Mouse (Mus musculus) thymus, postnatal 36 days (tissue): ENCODE measurements at regions not wholly inside any gene's neighbourhood (a gene's known extent, or its start where the extent isn't known, plus 50 kb on each side); places are given as distances from the start of the nearest gene placed in this dataset.

Experiments used
- DNase-seq, 2 experiments: peaks; one replicate each; pipeline ENCODE4 v3.0.0; 2022; ENCODE audit warnings: mixed read lengths in 2 of 2

DNA sequence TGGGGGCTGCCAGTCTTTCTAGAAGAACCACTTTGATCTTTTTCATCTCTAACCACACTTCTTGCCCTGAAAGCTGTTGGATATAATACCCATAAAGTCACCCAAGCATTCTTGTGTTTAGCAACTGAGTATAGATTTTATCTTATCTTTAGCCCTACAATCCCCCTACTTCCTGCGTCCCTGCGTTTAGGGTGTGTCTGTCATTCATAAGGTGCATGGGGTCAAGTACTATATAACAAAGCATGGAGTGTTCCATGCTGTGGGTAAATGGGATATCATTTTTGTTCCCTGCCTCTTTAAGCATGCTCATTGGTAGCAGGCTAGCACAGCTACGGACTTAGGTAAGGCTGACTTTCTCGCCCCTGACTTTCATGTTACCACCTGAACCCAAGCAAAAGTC lies 122.5 kb upstream of the Twist2 start:
- DNase-seq = no peak

DNA sequence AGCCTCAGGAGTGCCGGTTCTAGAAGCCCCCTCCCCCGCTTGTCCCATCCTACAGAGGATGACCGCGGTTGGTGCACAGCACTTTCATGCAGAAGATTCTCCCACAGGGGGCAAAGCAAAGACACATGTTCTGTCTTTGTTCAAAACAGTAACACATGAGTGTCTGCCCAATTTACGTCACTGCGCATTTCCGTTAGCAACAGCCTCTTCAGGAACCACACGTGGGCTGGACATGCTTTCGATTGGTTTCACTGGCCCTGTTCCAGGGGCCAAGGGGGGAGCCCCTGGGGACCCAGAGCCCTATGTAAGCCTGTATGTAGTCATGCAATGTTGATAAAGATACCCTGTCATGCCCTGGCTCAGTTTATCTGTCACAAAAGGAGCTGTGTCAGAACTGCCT lies 116.2 kb upstream of the Twist2 start:
- DNase-seq = no peak

DNA sequence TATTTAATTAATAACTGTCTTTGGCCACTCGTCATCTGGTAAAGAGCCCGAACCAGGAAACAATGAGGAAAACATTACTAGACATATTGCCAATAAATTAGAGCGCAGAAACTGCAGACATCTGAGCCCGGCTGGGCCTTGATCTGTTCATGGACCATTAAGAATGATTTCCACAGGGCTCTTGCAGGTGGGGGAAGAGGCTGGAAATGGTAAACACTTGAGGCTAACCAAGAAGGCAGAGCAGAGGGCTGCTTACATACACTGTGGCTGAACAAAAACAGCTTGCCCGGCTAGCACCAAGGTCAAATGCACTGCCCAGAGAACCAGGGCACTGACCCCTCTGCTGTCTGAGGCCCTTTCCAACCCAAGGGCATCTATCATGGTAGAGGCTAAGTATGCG lies 115.5 kb upstream of the Twist2 start:
- no peak for DNase-seq

DNA sequence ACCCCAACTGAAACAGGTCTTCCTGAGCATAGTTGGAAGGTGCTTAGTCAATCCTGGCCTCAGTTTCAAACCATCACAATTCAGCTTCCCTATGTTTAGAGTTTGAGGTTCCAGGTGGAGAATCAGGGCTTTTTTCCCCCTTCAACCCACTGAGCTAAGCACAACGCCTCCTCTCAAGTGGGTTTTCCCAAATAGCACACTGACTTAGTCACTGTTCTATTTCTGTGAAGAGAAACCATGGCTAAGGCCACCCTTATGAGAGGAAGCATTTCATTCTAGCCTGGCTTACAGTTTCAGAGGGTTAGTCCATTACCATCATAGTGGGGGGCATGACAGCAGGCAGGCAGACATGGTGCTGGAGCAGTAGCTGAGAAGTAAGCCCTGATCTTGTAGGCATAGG lies 109.7 kb upstream of the Twist2 start:
- DNase-seq = no peak

DNA sequence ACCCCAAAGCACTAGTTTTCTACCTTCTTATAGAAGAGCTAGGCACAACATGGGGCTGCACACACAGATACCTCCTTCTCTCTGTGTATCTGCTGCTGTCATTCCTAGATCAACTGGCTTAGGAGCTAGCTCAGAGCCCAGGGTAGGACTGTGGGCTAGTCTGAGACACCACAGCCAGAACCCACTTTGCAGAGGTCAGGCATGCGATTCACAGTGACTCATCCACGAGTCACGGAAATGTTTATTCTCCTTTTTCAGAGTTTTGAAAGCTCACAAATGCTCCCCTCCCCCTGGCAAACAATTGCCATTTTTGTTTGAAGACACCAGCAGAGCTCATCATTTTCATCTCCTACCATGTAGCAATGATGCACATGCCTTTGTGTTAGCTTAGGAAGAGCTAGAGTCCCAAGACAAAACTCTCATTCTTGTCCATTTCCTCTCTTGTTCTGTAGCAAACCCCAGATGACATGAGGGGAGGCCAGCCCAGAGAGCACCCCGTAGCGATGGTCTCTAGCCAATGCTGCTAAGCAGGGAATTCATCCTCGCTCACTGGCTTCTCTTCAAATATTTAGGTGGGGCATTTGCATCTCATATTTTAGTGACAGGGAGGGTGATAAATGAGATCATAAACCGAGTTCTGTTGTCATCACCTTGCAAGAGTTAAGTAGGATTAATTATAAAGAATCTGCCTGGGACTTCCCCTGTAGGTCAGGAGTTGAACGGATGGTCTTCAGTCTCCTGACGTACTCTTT lies 108.4 kb upstream of the Twist2 start:
- DNase-seq = no peak

DNA sequence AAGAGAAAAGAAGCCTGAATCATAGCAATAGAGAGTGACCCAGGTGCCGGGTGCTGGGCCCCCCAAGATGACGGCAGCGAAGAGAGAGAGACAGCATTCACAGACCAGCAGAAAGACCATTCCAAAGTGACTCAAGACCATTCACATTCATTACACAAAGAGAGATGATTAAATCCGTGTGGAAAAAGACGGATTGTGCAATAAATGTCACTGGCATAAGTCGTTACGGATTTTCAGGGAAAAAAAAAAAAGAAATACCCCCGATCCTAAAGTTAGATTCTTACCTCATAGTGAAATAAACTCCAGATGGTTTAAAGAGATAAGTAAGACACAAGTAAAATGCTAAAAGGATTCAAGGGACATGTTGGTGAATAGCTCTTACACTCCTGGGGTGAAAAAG lies 104.2 kb upstream of the Twist2 start:
- no peak for DNase-seq

DNA sequence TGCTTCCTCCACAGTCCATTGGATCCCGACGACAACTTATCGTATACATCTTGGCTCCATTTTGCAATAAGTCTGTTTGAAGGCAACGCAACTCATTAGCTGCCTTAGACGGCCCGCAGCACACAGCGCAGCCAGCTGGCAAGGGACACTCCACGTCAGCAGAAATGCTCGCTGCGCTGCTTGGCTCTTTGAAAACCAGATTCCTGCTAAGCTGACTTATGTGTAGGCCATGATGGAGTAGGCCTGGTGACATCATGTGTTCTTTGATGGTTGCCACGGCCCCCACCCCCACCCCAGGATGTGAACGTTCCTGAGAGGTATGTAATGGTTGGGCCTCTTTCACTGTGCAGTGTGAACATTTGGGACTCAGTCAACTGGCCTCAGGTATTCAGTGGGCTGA lies 99.8 kb upstream of the Twist2 start:
- DNase-seq = no peak

DNA sequence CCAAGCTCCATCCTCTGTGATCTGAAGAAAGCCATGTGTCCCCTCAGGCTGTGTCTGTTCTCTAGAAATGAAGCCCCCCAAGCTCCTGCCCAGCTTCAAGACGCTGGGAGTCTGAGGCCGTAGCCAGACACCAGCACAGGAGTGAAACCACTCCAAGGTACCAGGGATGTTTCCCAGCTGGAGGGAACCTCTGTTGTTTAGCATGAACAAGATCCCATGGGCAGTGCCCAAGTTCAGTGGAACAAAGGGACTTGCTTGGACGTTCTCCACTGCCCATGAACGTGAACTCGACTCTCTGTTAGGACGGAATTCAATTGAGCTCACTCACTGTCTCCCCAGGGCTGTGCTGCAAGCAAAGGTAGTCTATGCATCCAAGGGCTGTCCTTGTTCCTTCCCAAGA lies 99.2 kb upstream of the Twist2 start:
- no peak for DNase-seq

DNA sequence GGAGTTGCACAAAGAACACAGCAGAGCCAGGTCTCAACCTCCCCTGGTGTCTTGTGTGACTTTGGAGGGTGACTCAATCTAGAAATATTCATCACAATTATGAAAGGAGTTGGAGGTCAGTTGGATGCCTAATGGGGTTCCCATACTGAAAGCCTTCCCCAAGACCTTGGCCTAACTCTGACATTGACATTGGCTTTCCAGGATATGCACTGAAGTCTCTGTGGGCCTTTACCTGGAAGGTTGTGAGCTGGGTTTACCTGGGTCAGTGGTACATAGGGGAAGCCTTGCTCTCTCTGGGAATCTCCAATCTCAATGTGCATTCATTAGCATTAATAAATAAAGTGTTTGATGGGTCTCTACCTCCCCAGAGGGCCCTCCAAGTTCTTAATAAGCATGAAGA lies 98.5 kb upstream of the Twist2 start:
- no peak for DNase-seq

DNA sequence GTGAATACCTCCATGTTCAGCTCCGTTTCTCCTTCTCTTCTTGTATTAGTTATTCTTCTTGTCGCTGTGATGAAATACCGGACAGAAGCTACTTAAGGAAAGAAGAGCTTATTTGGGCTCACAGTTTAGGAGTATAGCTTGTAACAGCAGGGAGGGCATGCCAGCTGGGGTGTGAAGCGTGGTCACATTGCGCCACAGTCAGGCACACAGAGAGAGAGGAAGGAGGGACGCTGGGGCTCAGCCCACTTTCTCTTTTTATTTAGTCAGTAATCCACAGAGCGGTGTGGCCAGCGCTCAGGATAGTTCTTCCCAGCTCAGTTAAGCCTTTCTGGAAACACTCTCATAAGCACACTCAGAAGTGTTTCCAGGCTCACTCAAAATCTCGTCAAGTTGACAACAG lies 95.8 kb upstream of the Twist2 start:
- DNase-seq = peak; percentile 21 to 27

DNA sequence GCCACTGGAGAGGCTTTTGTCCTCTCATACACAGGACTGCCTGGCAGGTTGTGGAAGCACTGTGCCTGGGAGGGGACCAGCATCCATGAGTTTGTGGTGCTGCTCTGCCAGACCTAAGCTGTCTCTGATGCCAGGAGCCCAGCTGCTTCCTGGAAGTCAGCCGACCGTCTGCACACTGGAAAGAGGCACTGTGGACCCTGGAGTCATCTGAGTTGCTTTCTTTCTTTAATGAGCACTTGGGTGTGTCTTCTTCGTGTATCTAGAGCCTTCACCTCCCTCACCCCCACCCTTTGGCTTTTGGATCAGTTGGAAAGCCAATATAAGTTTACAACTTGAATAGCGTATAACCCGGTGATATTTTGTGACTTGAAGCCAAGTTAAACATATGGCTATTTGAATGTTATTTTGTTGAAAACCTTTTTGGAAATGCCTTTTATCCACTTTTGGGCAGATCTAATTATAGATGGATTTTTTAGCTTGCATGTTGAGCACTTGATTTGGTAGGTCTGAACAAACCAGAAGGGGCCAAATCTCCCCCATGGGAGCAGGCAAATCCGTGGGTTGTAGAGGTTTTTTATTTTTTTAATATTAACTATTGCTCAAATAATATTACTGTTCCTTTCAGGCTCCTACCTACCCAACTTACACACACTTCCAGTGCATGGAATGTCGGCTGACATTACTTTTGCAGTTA lies 92.6 kb upstream of the Twist2 start:
- DNase-seq = no peak

DNA sequence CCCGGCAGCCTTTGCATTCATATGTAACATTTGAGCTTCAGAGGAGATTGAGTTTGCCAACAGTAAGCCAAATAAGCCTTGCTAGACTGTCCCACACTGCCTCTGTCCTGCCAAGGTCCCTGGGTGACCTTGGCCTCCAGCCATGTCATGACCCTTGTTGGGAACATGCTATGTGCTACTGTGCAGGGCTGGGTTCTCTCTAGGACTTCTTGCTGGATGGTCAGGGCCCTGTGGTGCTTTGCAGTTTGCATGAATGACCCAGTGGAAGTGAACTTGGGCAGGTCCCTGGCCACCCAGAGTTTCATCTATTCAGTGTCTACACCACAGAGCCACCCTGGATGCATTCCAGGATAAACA lies 92.0 kb upstream of the Twist2 start:
- DNase-seq = no peak

DNA sequence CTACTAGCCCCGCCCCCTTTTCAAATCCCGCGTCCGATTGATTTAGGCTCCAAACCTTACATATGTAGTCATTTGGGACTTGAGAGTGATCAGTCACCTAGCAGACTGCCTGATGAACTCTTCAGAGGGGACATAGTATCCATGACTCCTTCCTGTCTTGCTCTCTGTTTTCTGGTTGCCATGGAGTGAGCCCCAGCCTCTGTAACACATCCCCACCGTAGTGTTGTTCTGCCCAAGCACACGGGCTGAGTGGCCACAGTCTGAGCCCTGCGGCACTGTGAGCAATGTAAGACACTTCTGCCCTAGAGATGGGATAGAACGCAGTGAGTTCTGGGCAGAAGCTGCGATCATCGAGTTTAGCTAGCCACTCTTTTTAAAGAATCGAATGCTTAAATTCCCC lies 88.1 kb upstream of the Twist2 start:
- DNase-seq = no peak

DNA sequence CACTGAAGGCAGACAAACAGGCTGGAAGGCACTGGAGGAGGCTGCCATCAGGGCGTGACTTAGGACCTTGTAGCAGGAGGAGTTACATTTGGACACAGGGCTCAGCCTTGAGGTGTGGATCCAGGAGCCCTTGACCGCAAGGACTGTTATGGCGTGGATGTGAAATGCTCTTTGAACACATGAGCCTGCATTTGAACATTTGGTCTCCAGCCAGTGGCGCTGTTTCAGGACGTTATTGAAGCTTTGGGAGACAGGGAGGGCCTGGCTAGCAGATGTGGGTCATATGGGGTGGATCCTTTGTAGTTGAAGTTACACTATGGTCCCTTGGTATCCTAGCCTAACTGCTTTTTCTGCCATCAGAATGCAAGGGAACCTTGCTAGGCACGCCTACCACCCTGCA lies 87.0 kb upstream of the Twist2 start:
- DNase-seq = no peak

DNA sequence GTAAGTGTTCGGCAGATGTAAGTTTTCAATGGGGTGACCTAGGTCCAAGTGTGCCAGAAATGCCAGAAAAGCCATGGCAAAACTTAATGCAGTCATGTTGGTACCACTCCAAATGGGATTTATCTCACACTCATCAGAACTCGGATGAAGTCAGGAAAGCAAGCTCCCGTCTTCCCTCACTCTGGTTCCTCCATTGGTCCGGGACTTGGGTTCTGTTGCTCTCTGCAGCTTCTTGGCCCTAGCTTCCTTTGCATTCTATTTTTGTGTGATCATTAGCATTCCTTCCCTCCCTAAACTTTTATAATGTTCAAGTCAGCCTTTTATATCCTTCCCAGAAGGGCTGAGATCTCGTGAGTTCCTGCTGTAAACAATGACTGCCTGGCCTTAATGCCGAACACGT lies 85.9 kb upstream of the Twist2 start:
- DNase-seq = no peak

DNA sequence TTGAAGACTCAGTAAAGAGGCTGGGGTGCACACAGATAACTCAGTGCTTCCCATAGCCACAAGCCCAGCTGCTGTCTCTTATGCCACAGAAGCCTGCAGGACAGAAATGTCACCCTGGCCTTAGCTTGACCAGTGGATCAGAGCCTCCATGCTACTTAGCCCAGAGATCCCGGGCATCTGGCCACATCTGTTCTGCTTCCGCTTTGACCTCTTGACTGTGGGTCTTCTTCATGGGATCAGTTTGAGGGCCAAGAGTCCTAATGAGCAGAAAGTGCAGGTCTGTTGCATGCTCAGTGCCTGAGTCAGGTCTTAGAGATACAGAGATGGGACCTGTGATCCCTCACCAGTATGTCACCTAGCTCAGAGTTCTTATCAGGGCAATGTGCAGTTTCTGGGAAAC lies 85.5 kb upstream of the Twist2 start:
- no peak for DNase-seq

DNA sequence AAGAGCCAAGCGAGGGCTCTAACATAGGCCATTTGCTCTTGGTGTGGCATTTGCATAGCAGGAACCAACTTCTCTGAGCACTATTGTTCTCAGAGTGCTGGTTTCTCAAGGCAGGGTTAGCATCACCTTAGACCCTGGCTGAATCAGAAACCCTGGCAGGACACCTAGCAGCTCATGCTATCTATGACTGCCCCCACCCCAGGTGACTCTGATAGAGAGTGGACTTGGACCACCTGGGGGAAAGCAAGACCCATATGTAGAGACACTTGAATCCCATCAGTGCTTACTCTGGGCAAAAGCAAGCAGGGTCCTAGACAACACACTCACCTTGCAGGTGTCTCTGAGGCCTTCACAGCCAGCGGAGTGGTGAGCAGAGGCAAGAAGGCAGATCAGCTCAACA lies 84.4 kb upstream of the Twist2 start:
- DNase-seq = no peak

DNA sequence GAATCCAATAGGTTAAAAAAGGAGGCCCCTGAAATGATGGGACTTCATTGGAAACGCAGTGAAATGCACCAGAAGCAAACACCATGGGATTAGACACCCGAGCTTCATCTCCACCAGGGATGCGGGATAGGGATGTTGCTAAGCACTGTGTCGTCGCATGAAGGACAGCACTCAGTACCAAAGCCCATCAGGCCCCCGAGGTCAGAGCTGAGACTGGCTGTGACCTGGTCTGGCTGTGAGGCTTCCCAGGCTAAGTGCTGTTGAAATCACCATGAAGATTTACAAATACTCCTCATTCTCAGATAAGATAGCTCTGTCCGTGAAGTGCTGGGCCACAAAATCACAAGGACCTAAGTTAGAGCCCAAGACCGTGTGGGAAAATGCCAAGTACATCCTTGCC lies 83.3 kb upstream of the Twist2 start:
- DNase-seq = no peak

DNA sequence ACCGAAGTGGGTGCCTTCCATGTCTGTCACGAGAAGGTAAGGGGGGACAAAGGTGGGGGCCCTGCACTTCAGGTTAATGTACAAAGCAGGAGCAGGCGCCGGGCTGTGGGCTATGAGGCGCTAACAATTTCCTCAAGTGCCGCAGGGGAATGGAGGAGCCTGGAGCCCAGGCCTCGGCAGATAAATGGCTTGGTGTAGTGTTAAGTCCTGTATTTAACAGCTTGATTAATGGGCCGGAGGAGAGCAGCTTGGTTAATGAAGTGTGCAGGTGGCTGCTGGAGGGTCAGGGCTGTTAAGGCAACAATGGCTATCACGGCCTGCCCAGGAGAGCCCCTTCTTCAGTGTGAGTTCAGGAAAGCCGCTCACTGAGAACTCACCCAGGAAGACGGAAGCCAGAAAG lies 72.0 kb upstream of the Twist2 start:
- DNase-seq = no peak

DNA sequence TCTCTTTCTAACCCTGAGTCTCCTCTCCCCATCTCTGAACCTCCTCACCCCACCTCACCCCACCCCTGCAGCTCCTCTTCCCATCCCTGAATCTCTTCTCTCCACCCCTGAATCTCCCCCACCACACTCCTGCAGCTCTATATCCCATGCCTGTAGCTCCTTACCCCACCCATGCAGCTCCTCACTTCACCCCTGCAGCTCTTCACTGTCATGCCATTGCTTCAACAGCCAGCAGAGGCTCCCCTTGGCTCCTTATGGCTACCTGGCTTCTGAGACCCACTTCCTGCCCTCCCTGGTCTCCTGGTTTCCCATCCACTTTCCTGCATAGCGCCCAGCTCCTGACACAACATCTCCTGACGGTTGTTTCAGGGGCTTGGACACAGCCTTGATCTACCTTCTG lies 71.0 kb upstream of the Twist2 start:
- no peak for DNase-seq

DNA sequence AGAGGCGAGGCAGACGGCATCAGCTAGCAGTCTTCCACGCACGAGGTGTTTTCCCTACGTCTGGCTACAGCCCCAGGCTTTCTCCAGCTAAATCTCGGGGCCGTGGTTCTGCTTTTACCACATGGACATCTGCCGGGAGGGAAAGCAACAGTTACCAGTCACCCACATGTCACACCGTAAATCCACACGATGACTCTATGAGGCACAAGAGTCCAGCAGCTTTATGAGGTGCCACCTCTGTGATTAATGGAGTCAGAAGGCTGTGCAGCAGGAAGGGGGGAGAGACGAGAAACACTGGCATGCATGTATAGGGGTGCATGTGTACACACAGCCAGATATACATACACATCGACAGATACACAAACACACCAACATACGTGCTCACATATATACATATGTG lies 69.6 kb upstream of the Twist2 start:
- DNase-seq = no peak

DNA sequence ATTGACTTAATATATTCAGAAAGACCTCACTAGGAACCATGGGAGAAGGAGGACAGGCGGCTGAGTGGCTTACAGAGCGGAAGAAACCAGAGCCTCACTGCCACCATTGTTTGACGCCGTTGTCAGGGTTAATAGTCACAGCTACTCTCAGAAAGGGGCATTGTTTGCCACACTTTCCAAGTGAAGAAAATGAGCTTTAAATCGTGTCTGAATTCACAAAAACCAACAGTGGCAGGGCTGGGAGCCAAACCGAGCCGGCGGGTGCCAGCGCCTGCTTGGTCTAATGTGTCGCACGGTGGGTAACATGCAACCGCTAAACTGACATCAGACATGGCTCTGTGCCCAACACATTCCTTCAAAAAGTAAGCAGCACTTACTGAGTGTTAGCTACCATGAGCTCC lies 68.8 kb upstream of the Twist2 start:
- DNase-seq = no peak

DNA sequence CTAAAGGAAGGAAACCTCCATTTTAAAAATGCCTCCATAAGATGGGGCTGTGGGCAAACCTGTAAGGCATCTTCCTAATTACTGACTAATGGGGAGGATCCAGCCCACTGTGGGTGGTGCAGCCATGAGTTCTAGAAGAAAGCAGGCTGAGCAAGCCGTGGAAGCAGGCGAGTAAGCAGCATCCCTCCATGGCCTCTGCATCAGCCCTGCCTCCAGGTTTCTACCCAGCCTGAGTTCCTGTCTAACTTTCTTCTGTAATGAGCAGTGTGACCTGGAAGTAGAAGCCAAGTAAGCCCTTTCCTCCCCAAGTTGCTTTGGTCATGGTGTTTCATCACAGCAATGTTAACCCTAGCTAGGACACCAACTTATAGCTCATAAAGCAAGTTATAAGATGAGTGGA lies 66.5 kb upstream of the Twist2 start:
- DNase-seq = no peak

DNA sequence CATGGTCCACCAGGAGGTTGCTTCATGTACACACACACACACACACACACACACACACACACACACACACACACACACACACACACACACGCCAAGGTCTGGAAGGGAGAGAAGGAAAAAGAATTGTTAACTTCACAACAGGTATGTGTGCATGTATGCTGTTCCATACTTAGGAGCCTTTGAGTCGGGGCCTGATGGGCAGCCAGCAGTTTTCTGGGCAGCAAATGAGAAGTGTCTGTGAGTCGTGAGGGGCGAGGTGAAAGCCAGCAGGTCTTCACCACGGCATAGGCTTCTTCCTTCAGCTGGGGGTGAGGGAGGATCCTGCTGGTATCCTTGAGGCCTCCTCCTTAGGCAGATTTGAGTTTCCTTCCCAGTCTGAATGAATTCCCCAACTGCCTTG lies 65.8 kb upstream of the Twist2 start:
- DNase-seq = no peak

DNA sequence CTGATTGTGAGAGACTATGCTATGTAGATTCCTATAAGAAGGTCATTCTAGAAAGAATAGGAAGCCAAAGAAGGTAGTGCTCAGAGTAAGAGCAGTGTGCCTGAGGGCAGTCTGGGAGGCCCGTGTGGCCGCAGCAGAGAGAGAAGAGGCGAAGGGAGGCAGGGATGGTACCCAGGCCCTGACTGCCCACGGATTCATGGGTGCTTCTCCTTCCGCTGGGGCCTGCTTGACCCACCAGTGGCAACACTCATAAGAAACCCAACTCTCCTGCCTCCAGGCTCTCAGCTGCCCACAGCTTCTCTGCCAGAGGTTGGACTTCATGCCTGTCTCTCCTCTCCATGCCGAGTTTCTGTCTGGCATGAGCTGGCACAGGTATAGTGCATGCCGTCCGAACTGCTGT lies 60.6 kb upstream of the Twist2 start:
- no peak for DNase-seq
